Mouse (Mus musculus): ENCODE results near the gene Npr1.

Npr1 gene

DNA sequence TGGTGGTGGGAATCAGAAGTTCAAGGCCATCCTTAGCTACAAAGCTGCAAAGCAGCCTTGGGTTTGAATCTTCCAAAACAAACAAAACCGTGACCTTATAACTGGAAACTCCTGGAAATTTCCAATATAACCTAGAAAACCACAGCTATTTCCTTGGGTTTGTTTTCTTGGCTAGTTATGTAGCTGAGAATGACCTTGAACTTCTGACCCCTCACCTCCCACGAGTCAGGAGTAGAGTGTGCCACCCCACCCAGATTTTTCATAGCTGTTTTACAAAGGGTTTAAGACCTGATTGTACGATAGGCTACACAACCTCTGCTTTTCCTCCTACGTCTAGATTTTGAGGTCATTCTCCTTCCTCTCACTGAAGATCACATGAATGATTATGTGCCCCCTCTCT is 28.5 kb downstream of the Npr1 start:
- DNase-seq (ENCODE audit: low read depth, low spot score): no peak

DNA sequence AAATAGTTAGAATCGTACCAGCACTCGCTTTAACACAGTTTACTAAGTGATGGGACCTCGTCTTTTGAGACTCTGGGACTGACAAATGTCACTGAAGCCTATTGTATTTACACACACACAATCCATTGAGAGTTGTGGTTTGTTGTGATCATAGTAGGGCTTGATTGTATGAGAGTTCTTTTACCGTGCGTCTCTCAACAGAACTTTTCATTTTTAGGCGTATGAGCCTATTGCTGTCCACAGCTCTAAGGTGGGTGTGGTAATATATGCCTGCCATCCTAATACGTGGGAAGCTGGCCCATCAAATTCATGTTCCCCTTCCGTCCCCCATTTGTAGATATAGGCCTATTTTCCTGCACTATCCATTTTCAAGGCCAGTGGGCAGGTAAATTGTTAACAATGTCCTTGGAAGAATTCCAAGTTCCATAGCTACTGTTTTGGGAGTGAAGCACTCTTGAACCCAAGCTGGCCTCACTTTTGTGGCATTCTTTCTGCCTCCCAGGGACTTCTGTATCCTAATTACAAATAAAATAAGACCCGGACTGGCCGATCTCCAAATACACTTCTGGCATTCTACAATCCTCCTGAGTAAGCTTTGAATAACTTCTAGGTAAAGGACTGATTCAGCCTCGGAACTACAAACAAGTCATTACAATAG is 31.5 kb downstream of the Npr1 start:
- DNase-seq (ENCODE audit: low read depth, low spot score): no peak

DNA sequence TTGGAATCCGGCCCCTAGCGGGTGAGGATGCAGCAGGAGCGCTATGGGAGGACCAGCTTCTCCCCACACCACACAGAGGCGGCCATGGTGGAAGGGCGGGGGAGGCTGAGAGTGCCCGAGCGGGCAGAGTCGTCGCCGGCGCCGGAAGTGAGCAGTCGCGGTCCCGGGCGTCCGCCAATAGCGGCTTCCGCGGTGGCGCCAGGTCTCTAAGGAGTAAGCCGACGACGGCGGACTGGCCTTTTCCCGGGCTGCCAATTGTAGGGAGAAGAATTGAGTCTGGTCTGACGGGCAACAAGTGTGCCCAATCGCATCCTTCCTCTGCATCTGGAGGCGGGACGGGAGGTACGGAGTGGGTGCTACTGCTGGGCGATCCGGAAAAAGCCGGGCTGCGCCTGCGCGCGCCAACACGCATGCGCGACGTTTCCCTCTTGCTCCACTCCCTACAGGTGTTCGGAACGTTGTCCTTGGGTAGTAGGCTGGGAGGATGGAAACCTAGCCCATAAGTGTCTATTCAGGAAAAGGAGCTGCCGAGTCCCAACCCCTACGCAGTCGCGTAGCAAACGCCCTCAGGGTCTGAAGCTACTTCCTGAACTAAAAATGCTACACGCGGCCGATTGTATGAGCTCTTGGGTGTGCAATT is 32.2 kb downstream of the Npr1 start, which contains the start of gene Ints3:
Gene Ints3 (minus strand): TSS at position 242 of the 640 bp plus-strand sequence.
- peak; percentile 97 for DNase-seq (ENCODE audit: low read depth, low spot score)

DNA sequence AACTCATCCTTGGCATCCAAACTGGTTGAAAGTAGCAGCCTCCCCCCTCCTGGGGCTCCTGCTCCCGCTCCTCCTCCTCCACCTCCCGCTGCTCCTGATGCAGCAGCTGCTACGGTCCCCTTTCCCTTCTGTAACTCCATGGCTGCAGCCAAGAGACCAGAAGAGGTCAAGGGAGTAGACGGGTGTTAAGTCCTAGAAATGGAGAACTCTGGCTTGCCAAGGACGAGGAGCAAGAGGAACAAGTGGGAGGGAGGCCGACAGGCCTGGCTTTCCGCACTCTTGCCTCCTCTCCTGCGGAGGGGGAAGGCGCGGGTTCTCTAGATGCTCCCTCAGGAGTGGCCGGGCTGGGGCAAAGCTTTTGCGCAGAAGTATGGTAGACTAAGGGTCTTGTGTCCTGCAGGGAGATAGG is 32.9 kb downstream of the Npr1 start:
- DNase-seq (ENCODE audit: low read depth, low spot score): no peak

DNA sequence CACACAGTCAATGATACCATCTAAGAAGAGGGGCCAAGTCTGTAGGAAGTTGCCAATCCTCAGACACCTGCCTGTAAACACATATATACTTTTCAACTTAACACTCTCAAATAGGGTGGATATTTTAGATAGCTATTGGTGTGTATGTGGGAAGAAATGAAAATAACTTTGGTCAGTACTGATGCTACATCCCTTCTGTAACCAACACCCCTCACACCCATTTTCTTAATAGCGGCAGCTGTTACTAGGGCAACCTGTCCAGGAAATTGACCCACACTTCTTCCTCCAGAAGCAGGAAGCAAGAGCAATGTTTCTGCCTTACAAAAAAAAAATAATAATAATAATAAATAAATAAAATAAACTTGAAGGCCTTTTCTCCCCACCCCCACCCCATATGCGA is 33.3 kb downstream of the Npr1 start:
- no peak for DNase-seq (ENCODE audit: low read depth, low spot score)

DNA sequence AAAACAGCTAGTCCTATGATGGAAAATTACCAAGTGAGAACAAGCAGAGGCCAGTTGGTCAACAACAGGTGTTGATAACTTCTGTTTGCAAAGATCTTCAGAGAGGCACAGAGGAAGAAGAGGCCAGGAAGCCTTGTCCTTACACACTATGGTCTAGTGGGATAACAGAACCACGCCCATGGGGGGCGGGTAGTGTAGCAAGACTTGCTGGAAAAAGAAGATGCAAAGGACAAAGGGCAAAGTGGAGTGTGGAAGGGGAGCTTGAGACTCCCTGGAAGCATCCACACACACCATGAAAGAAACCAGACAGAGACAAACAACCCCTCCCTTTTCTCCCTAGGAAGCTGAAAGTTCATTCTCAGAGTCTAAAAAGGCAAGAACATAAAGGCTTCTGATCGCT is 36.1 kb downstream of the Npr1 start:
- DNase-seq (ENCODE audit: low read depth, low spot score): no peak

DNA sequence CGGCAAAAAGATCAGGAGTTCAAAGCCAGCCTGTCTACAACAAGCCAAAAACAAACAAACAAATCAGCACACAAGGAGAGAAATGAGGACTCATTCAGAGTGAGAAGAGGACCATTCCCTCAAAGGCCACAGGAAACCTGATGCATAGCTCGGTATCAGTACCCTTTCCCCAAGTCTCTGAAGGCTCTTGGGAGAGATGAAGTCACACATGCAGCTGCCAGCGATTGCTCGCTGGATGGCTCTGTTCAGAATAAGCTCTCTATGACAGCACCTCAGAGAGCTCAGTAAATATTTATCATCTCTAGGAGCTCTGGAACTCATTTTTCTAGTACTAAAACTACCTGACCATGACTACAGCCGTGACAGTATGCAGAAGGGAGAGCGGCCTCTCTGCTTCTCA is 37.5 kb downstream of the Npr1 start:
- DNase-seq (ENCODE audit: low read depth, low spot score): no peak

DNA sequence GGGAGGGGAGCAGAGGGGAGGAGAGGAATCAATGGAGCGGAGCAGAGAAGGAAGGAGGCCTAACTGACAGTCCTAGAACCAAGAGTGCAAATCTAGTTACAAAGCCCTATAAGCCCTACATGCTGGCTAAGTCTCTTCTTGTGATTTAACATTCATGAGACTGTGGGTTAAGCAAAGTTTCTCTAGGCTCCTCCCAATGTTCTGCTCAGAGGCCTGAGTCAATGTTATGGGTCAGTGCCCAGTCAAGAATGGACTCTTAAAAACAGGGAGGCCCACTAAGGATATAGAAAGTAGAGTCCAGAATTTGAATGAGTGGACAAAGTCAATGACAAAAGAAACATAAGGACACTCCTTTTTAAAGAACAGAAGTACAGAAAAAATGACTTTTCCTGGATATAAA is 38.1 kb downstream of the Npr1 start:
- no peak for DNase-seq (ENCODE audit: low read depth, low spot score)

DNA sequence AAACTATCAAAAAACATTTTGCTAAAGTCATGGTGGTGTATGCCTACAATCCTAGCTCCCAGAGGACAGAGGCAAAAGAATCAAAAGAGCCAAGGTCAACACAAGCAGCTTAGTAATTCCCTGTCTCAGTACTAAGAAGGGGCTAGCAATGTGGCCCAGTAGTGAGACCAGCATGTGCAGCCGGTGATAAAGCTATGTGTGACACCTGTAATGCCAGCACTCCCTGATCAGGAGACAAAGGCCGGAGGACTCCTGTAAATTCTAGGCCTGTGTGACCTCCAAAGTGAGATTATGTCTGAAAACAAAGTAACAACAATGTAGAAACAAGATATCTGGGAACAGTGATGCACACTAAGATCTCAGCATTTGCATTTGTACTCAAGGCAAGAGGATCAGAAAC is 40.2 kb downstream of the Npr1 start:
- no peak for DNase-seq (ENCODE audit: low read depth, low spot score)

DNA sequence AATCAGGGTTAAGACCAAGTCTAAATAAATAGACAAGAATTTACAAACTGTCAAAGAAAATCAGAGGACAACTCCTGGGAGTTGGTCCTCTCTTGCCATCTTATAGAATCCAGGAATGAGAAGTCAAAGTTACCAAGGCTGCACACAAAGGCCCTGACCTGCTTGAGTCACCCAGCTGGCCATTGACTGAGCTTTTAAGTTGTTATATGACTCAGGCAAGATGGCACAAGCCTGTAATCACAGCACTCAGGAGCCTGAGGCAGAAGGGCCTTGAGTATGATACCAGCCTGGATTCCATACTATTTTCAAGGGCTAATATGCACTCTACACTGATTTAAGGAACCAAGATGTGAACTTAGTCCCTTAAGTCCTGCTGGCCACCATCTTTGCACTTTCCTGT is 42.1 kb downstream of the Npr1 start:
- DNase-seq (ENCODE audit: low read depth, low spot score): no peak

DNA sequence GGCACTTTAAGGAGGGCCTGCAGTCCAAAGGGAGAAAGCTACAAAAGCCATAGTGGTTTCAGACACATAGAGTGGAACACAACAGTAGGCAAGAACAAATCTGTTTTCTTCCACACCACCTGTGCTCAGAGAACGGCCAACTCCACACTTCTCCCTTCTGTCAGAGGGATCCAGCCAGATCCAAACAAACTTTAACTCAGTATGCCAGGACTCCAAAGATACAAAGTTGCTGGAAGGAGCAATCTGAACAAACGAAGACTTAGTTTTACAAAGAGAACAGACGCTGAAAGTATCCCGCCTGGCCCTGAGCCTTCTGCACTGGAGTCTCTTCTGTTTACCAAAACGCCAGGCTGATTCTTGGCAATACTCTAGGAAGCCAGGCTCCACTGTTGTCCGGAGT is 45.0 kb downstream of the Npr1 start:
- DNase-seq (ENCODE audit: low read depth, low spot score): no peak

DNA sequence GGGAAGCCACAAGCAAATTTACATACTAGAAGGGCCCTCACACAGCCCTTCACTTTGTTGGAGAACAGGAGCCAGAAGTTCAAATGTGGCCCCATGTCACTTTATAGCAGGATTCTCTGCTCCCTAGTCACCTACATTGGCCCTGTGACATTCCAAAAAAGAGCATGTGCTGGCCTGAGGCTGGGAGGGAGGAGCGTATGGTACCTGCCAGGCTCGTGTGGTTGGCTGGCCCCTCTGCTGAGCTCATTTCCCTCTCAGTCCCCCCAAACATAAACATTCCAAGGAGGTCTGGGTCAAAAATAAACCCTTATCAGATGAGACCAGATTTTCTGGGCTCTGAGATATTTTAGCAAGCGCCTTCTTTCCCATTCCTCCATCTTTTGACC is 52.7 kb downstream of the Npr1 start:
- DNase-seq (ENCODE audit: low read depth, low spot score): no peak

DNA sequence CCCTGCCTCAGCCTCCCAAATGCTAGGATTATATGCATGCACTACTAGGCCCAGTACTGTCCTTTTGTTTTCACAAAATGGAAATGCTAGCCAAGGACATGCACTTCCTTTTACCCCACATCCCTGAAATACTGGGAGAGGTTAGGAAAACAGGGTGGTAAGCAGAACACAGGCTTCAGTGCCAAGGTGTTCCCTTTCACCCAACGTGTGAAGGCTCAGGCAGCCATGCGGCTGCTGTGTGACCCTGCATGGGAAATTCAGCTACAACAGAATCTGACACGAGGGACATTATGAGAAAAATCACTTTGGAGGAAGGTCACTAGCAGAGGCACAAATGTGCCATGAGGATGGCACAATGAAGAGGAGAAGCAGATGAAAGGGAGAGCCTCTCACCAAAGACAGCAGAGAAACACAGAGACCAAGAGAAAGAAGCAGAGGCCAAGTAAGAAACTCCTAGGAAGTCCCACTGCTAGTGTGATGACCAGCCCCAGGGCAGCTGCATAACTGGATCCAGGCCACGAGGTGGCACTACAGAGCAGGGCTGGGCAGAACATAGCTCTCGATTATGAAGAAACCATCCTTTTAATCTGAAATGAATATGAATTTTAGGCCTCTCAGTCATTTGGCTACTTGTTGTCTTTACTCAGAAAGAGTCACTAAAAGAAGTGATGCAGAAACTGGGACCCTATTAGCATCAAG is 53.2 kb downstream of the Npr1 start:
- no peak for DNase-seq (ENCODE audit: low read depth, low spot score)

DNA sequence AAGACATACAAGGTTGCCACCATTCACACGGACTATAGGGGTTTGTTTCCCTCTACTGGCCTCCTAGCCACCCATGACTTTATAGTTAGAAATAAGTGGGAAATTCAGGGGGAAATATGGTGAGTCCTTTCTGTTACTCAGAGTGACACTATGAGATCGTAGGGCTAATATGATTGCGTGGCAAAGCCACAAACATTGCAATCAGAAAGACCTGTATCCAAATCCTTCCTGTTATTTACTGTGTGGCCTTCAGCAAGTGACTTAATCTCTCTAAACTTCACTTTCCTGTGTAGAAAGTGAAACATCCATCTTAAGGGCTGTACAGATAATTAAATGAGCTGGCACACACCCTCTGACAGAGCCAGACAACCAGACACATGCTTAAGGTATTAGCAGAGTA is 56.9 kb downstream of the Npr1 start:
- DNase-seq (ENCODE audit: low read depth, low spot score): no peak

DNA sequence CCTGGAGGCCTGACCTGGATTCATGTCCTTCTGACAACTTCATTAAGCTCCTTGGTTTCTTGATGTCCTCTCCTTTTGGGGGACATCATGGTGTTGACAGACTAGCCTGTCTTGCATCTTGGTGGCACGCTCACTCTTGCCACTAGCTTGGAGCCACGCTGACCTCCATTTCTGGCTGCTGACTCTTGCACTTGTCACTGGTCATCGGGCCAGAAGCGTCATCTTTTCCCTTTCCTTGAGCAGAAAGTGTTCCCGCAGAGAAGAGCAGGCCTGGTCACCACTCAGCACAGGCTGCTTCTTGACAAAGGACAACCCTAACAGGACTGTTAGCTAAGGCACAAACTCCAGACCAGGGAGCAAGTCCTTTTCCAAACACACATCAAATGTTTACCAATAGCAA is 59.3 kb downstream of the Npr1 start:
- no peak for DNase-seq (ENCODE audit: low read depth, low spot score)

DNA sequence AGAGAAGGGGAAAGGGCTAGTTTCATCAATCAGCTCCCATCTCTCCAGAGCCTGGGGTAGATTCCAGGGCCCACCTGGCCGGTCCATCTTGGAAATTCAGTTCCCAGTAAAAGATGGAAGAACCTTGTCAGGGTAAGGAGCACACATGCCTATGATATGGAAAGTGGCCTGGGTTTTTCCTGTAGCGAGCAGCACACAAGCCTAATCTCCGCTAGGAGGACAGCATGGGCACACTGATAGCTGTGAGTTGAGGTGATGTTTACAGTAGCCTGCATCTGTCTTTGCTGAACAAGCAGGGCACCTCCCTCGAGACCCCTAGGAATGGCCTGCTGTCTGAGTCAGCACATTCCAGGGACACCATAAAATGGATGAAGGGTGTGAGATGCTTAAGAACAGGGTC is 61.1 kb downstream of the Npr1 start:
- no peak for DNase-seq (ENCODE audit: low read depth, low spot score)

DNA sequence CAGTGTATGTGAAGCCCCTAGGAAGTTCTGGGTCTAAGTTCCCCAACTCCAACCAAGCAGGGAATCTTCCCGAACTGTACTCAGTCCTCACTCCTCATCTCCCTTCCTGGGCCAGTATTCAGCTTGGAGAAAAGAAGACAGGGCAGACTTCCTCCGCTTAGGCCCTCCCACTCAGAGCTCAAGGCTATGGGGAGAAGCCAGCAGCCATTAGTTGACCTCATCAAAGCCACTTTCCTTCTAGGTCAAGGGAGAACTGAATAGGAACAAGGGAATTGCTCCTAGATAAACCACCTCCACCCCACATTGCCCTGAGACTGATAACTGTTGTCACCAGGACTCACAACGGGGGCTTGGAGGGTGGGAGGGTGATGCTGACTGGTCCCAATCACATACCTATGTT is 61.5 kb downstream of the Npr1 start:
- no peak for DNase-seq (ENCODE audit: low read depth, low spot score)

DNA sequence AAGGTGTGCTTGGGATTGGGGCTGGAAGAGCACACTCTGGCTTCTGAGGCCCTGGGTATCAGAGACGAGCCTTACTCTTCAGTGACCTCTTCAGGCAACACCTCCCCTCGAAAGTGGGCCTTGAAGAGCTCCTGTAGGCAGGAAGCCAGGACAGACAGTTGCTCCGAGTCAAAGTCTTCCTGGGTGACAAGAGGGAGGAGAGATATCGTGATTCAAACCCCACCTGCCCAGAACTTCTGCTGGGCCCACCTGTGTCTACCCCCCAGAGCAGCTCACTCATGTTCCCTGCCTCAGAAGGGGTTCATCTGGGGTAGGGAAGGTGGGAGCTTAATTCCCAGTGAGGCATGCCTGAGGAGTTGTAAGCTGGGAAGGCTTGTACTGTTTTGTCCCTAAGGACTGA is 64.7 kb downstream of the Npr1 start:
- no peak for DNase-seq (ENCODE audit: low read depth, low spot score)
